Mouse (Mus musculus) stomach, postnatal 0 days (tissue): ENCODE measurements at regions not wholly inside any gene's neighbourhood (a gene's known extent, or its start where the extent isn't known, plus 50 kb on each side); places are given as distances from the start of the nearest gene placed in this dataset.

Source experiments
- CTCF ChIP-seq: IDR thresholded peaks from 2 replicates; pipeline ENCODE4 v1.5.1; 2016; ENCODE audit warnings: antibody characterized with exemption, low read depth, mild to moderate bottlenecking, moderate library complexity
- EP300 ChIP-seq: optimal IDR thresholded peaks from 2 replicates; pipeline ENCODE3; 2016; ENCODE audit warnings: antibody characterized with exemption

DNA sequence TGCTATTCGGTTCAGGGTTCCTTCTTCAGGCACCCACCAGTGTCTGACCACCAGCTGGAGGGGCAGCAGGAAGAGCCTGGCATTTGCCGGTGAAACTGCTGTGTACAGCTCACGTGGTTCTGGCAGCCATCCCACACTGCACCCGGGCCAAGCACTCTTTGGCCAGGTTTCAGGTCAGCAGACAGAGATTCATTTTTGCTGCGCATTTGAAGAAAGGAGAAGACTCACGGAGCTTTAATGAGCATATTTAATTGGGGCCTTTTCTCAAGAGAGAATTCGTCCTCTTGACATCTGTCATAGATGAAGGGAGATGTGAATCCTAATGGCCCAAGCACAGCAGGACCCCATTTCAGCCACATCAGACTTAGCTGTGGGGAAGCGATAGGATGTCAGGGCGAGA is 71.8 kb upstream of the Mb21d2 start:
- TF ChIP-seq CTCF (no peak), EP300 (no peak)
